Mouse (Mus musculus) heart, postnatal 0 days (tissue): ENCODE measurements around the gene Lgi4. TPM values are rescaled to one million over a fixed set of nuclear protein-coding genes. Genes with fewer than 3 reads are reported as not detected.
A peak's percentile ranks its signal among the peaks of the same experiment; 100 is the strongest.

Experiments
- ATAC-seq: fragments of 200-750 bp; cut with Nextera tagmentation; 2 replicates; pipeline ENCODE4 v1.8.0; 2017; ENCODE audit warnings: low read depth, moderate number of reproducible peaks, moderate library complexity; ENCODE audit not compliant: insufficient read depth
- DNase-seq: peaks from one replicate; pipeline ENCODE4 v3.0.0-alpha.2; 2016; ENCODE audit warnings: low spot score
- H3K27ac ChIP-seq: fragments of 300-500 bp; sonication (generic); 2 replicates; pipeline ENCODE4 v1.5.1; 2014; ENCODE audit warnings: low read depth, mild to moderate bottlenecking
- H3K27me3 ChIP-seq: fragments of 300-500 bp; sonication (generic); 2 replicates; pipeline ENCODE4 v1.6.1; 2014; ENCODE audit warnings: low read length, mixed read lengths; ENCODE audit not compliant: control insufficient read depth, insufficient read depth
- H3K36me3 ChIP-seq: fragments of 300-500 bp; sonication (generic); replicated peaks from 2 replicates; pipeline ENCODE4 v1.6.1; 2014; ENCODE audit warnings: low read length, mixed read lengths; ENCODE audit not compliant: control insufficient read depth, insufficient read depth
- H3K4me1 ChIP-seq: fragments of 300-500 bp; sonication (generic); 2 replicates; pipeline ENCODE4 v1.6.1; 2014; ENCODE audit warnings: antibody characterized with exemption; ENCODE audit not compliant: control insufficient read depth, insufficient read depth
- H3K4me2 ChIP-seq: fragments of 300-500 bp; sonication (generic); 2 replicates; pipeline ENCODE4 v1.6.1; 2014; ENCODE audit warnings: low read depth, mild to moderate bottlenecking, low read length, moderate library complexity
- H3K4me3 ChIP-seq: fragments of 300-500 bp; sonication (generic); 2 replicates; pipeline ENCODE4 v1.5.1; 2014; ENCODE audit warnings: low read depth, low read length
- H3K9ac ChIP-seq: fragments of 300-500 bp; sonication (generic); replicated peaks from 2 replicates; pipeline ENCODE4 v1.6.1; 2014; ENCODE audit warnings: low read depth, low read length, mixed read lengths
- H3K9me3 ChIP-seq: fragments of 300-500 bp; sonication (generic); replicated peaks from 2 replicates; pipeline ENCODE4 v1.6.1; 2016; ENCODE audit warnings: low read length; ENCODE audit not compliant: control insufficient read depth
- CTCF ChIP-seq: IDR thresholded peaks from 2 replicates; pipeline ENCODE4 v1.5.1; 2016; ENCODE audit warnings: antibody characterized with exemption, control low read depth, low read depth
- EP300 ChIP-seq: IDR thresholded peaks from 2 replicates; pipeline ENCODE4 v1.6.1; 2016; ENCODE audit warnings: antibody characterized with exemption, low read depth
- WGBS: fragments of 180-500 bp; shearing (Covaris S2); extraction: QIAGEN DNeasy Blood & Tissue Kit; methylation state at CpG from one replicate; pipeline ENCODE4 v1.1.7; 2014; 5-methylcytosine and 5-hydroxymethylcytosine counted together
- polyA plus RNA-seq: library from polyadenylated mRNA; unstranded; fragments of >200 nt; fragmentation: Nextera tagmentation; extraction: Ambion mirVana; gene quantifications from 2 replicates; pipeline ENCODE4 v1.2.1, GENCODE M21; 2015
- total RNA-seq: library from RNA; depleted of rRNA; stranded (reverse); fragments of >200 nt; gene quantifications from 2 replicates; pipeline ENCODE4 v1.2.3, GENCODE M21; 2014; ENCODE audit warnings: low replicate concordance

Lgi4 gene
- total and polyA plus RNA-seq, 2 experiments from 2014 or later: 0.08 to 2.7 TPM

GRCm38 (mm10) chr7:31074061-31074712 is 15.0 kb downstream of the Lgi4 start:
- no peak for DNase-seq
- no peak for ATAC-seq
- Histone ChIP-seq H3K9me3 (no peaks in the 10 kb centered on the region), H3K4me1 (no peaks in the 10 kb centered on the region), H3K4me2 (no peak overlapping the region), H3K36me3 (no peaks in the 10 kb centered on the region), H3K9ac (no peak overlapping the region), H3K27me3 (no peaks in the 10 kb centered on the region; the same call in 1 of the 2 replicates), H3K4me3 (no peak overlapping the region), H3K27ac (no peak overlapping the region)
- TF ChIP-seq CTCF (no peak), EP300 (no peak)
- 64% methylated on average over 7 of the region's 7 CpGs for WGBS

GRCm38 (mm10) chr7:31074713-31075069 is 15.5 kb downstream of the Lgi4 start:
- DNase-seq: no peak
- no peak overlapping the region for H3K9ac ChIP-seq
- no peaks in the 10 kb centered on the region; the same call in 1 of the 2 replicates for H3K27me3 ChIP-seq
- H3K4me1 ChIP-seq: no peaks in the 10 kb centered on the region
- no peak for ATAC-seq
- H3K27ac ChIP-seq: no peak overlapping the region
- H3K9me3 ChIP-seq: no peaks in the 10 kb centered on the region
- no peak overlapping the region for H3K4me2 ChIP-seq
- TF ChIP-seq CTCF: no peak
- no peak overlapping the region for H3K4me3 ChIP-seq
- H3K36me3 ChIP-seq: no peaks in the 10 kb centered on the region
- 62% methylated on average over 5 of the region's 5 CpGs for WGBS

GRCm38 (mm10) chr7:31076492-31076891 is 17.4 kb downstream of the Lgi4 start, which contains the start of gene Fxyd3:
Gene Fxyd3 (minus strand): TSS chr7:31076704.
- Histone ChIP-seq H3K36me3 (no peaks in the 10 kb centered on the region), H3K4me3 (no peak within 1 kb of the TSS), H3K27me3 (no peaks in the 10 kb centered on the region; the same call in 1 of the 2 replicates), H3K4me2 (no peak within 1 kb of the TSS), H3K4me1 (no peaks in the 10 kb centered on the region), H3K9ac (no peak within 1 kb of the TSS), H3K9me3 (no peaks in the 10 kb centered on the region), H3K27ac (no peak within 1 kb of the TSS)
- ATAC-seq: no peak
- 54% methylated on average over 5 of the region's 5 CpGs for WGBS
- TF ChIP-seq EP300: no peak
- no peak for TF ChIP-seq CTCF
- DNase-seq: no peak

GRCm38 (mm10) chr7:31077470-31077869 is 18.3 kb downstream of the Lgi4 start:
- Histone ChIP-seq H3K4me3 (no peak overlapping the region), H3K9ac (no peak overlapping the region), H3K9me3 (no peaks in the 10 kb centered on the region), H3K4me2 (no peak overlapping the region), H3K4me1 (no peaks in the 10 kb centered on the region), H3K27me3 (no peaks in the 10 kb centered on the region; the same call in 1 of the 2 replicates), H3K36me3 (no peaks in the 10 kb centered on the region), H3K27ac (no peak overlapping the region)
- no peak for DNase-seq
- ATAC-seq: no peak
- 56% methylated on average over 6 of the region's 6 CpGs for WGBS
- no peak for TF ChIP-seq CTCF
- TF ChIP-seq EP300: no peak

- DNase-seq (peak; percentile 41), ATAC-seq (no peak)
- Histone ChIP-seq H3K27ac (no peak overlapping the region), H3K9ac (no peak overlapping the region), H3K9me3 (no peaks in the 10 kb centered on the region), H3K4me3 (no peak overlapping the region), H3K27me3 (no peaks in the 10 kb centered on the region; the same call in 1 of the 2 replicates), H3K4me2 (no peak overlapping the region), H3K36me3 (no peaks in the 10 kb centered on the region), H3K4me1 (no peaks in the 10 kb centered on the region)
- TF ChIP-seq CTCF (peak; percentile 92), EP300 (no peak)
- WGBS: 40% methylated on average over 5 of the region's 5 CpGs
Measured at GRCm38 (mm10) chr7:31077885-31078445, 18.8 kb downstream of the Lgi4 start.
